Mouse (Mus musculus) CD4-positive, CD25-positive, alpha-beta regulatory T cell, adult 9 weeks (primary cell): ENCODE measurements around the gene Vmn2r40. TPM values are rescaled to one million over a fixed set of nuclear protein-coding genes. Genes with fewer than 3 reads are reported as not detected.

Experiments
- polyA plus RNA-seq: library from polyadenylated mRNA; unstranded; fragments of 100-300 nt; shearing (Covaris generic); gene quantifications from one replicate; pipeline ENCODE4 v1.2.1, GENCODE M21; 2017

Vmn2r40 gene
- polyA plus RNA-seq: not detected

DNA sequence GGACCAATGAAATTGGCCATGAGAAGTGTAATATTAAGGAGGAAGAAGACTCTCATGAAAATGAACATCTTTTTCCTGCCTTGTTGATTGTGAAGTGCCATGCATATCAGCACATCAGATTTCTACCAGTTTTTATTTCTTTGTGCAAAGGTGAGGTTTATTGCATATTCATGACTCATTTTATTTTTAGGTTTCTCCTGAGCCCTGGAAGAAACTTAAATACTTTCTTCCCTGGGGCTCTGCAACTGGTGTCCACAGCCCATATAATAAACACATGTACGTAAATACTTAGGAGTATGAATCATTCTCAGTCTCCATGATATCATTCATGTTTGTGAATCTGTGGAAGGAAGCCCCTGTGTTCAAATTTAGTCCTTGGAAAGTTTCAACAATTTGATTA lies at the start of gene Vmn2r40:
Gene Vmn2r40, minus strand, starts transcription at position 101 of the 400 bp plus-strand sequence.

Other genes with a start within 250 kb of the Vmn2r40 start
- gene Vmn2r39, start 99.4 kb upstream of the Vmn2r40 start, polyA plus RNA-seq: not detected
- not detected for gene Vmn2r38, start 166.4 kb upstream of the Vmn2r40 start, polyA plus RNA-seq